Mouse (Mus musculus) urinary bladder, postnatal 10 days (tissue): ENCODE results near the gene Pnp.
"Not testable (repeated sequence)": the region's sequence is repeated elsewhere in the genome, so short reads cannot be mapped to it uniquely, and the experiment has no call there.

Experiments
- DNase-seq: peaks from one replicate; pipeline ENCODE4 v3.0.0; 2022; ENCODE audit warnings: low spot score

Gene Pnp

DNA sequence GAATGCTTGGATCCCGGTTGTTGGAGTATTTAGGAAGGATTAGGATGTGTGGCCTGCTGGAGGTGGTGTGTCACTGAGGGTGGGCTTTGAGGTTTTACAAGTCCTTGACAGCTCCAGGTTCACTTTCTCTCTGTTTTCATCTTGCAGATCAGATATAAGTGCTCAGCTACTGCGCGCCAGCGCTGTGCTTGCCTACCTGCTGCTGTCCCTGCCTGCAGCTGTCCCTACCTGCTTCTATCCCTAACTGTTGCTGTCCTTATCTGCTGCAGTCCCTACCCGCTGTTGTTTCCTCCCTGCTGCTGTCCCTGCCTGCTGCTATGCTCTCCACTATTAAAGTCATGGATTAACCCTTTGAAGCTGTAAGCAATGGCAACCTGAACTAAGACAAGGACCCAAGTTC lies 44.1 kb downstream of the Pnp start:
- no peak for DNase-seq

DNA sequence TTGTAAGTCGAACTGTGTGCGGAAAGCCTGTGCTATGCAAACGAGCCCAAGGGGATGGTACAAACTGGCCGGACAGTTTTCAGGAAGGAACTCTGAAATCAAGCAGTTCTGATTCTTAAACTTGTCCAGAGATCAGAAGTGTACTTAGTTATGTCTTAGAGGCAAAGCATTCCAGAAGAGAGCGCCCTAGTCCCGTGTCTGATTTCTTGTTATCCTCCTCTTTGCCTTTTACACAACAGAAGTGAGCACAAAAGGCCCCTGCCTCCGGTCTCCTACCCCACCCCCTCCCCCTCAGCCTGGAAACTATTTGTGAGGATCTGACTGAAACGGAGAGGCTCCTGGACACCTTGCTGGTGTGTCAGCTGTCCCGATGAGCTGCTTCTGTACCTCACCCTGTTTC lies 45.8 kb downstream of the Pnp start:
- DNase-seq = no peak

DNA sequence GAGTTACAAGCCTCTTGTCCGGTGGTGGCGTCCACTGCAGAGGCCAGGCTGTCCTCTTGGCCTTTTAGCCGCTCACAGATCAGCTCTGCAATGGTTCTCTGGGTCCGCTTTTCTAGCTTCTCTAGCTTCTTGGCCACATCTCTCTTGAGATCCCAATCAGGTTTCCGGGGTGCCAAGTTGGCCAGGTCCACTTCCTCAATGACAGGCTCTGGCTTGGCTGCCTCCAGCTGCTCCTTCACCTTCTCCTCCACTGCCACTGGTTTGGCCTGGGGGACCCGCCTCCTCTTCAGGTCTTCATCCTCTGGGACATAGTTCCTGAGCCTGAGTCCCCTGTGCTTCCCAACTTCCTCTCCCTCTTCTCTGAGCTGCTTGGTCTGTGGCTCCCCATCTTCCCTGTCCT lies 47.6 kb downstream of the Pnp start:
- DNase-seq = not testable (repeated sequence)

DNA sequence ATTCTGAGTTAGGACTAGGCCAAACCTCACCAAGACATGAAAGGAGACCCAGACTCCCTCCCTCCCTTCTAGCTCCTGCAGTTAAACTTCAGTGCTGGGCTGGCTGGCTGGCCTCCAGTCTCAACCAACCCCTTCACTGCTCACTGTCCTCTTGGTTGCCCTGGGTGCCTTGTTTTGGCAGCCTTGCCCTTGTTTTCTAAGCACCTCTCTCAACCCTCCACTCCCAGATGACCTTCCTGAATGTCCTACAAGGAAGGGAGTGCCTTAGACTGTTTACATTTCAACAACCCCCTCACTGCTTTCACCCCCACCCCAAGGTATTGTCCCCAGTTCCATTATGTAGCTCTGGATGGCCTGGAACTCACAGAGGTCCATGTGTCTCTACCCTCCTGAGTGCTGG lies 48.7 kb downstream of the Pnp start:
- DNase-seq = no peak

DNA sequence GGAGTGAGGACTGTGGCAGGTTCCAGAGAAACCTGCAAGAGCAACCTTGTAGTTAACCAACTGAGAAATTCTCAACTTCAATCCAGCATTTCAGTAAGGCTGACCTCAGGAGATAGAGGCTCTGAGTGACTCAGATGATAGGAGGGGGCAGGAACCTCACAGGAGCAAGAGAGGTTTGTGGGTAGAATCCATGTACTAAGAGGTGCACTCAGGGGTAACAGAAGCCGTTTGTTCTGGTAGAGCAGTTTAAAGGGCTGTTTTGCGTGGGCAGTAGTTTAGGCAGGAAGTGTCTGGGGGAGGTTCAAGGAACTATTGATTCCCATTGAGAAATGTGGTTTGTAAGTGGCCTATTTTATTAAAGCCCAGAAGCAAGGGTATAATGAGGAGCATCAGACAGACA lies 50.3 kb downstream of the Pnp start:
- DNase-seq = no peak

DNA sequence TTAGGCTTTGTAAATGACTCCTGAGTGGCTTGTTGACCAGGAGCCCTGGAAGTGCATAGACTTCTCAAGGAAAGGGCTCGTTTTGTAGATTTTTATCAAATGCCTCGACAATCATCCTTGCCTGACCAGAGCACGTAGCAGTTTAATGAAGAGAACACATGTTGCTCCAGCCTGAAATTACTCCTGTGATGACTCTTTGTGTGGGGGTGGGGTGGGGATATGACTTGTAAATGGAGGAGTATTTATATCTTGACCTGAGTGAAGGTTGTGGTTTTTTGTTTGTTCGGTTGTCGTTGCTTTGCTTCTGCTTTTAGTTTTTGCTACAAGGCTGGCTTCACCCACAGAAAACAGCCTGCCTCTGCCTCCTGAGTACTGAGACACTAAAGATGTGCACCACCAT lies 51.0 kb downstream of the Pnp start:
- no peak for DNase-seq

DNA sequence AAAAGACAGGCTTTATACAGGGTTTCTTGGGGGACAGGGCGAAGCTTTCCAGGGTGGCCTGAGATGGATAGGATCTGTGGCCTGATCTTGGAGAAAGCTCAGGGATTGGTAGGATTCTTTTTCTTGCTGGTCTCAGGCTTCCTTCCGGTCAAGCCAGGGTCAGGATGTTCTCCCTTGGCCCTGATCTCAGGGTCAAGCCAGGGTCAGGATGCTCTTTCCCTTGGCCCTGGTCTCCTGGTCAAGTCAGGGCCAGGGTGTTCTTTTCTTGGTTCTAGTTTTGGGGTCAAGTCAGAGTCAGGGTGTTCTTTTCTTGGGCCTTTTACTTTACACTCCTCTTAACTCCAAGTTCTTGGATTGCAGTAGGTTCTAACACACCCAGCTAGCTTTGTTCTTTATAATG lies 56.8 kb downstream of the Pnp start:
- DNase-seq = no peak

DNA sequence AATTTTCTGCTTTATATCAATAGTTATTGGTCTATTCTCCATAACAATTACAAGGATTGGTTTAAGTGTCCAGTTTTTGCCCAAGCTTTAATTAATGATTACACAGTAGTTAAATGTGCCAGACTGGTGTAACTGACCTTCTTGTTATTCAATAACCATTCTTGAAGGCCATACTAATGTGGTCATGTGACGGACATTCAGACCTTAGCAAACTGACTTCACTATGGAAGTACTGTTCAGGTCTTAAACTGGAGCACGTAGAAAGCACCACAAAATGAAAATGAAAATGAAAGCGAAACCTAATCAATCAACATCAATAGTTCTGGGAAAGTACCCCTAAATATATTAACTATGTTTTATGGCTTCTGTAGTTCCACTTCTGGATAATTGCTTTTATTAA lies 60.2 kb downstream of the Pnp start:
- DNase-seq = no peak

DNA sequence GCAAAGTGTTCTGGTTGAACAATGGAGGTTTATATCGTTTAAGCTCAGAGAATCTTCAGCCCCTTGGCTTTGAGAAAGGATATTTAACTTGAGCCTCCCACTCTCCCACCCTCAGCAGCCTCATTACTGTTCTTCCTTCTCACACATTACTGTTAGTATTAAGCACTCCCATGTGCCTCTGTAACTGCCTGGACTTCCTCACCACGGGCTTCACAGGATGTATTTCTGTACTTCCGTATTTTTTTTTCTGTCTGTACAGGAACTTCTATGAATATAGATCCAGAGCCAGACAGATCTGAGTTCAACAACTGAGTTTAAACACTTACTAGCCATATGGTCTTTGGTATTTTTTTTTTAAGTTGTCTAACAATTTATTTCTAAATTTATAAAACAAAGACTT lies 66.2 kb downstream of the Pnp start:
- DNase-seq = no peak

DNA sequence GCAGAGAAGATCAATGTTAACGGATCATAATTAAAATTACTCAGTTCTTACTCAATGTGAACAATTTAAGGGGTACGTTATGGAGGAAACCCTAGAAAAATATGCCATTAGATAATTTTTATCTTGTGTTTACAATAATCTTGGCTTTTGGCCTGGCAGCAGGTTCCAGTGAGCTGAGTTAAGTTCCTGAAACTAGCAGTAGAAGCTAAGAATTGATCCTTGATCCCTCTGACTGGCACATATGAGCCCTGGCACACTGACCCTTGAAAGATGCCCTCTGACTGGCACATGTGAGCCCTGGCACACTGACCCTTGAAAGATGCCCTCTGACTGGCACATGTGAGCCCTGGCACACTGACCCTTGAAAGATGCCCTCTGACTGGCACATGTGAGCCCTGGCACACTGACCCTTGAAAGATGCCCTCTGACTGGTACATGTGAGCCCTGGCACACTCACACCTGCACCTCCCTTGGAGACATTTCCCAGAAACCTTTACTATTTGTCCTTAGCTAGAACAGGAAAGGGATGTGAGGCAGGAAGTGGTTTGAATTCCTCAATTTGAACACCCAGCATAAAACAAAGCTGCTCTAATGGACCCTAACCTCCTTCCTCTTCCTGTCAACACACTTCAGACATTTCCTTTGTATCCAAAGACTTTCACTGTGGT lies 67.3 kb downstream of the Pnp start:
- no peak for DNase-seq

DNA sequence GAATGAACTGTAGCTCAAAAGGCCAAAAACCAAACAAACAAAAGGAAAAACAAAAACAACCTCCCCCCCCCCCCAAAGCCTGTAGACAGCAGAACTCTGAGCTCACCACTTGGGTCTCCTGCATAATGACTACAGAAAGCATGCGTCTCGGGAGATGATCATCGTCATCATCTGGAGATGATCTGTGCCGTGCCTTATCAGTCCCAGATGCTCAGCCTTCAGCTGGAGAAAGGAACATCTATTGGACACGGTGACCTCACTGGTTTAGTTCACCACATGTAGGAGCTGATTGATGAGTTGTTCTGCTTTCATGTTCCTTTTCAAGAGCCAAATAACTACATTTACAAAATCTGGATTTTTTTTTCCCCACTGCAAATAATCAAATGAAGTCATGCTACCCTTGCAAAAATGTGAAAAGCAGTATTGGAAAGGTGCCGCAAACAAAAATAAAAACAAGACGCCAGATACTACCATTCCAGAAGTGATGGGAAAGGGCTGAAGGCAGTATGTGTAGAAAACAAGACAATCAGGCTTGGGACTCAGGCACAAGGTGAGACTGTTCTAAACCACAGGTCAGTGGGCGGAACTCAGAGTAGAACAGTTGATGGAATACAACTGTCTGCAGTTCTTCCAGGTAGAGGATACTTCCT lies 76.4 kb downstream of the Pnp start, which contains the start of gene Rnase10:
Gene Rnase10, plus strand, starts transcription at position 600 of the 650 bp plus-strand sequence.
- no peak for DNase-seq

DNA sequence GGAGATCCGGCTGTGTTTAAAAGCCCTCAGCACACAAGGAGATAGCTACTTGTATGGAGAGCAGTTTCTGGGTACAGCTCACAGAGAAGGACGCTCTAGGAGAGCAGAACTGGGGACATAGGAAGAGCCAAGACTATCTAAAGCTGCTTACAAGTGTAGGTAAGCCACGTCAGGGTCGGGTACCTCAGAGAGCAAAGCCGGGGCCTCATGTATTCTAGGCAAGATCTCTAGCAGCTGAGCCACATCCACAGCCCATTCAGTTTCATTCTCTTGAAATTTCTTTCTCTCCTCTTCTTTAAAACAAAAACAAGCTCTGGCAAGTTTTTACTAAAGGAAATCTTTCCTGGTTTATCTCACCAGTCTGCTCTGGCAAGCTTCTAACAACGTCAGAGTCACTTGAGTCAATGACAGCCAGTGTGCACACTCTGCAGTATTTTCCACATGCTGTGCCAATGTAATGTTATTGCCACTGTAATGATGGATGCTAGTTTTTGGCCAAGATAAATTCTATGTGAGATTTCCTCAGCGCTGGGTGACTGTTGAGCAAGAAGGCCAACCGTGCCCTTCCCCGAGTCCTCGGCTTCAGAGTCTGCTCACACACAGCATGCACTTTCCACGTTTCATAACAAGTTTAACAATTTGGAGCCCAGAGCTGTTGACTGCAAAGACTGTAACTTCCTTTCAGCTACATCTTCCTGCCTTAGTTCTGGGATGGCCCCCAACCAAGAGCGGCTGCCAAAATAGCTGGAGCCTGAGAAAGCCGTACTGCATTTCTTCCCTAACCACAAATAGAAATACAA lies 77.2 kb downstream of the Pnp start:
- DNase-seq = no peak

DNA sequence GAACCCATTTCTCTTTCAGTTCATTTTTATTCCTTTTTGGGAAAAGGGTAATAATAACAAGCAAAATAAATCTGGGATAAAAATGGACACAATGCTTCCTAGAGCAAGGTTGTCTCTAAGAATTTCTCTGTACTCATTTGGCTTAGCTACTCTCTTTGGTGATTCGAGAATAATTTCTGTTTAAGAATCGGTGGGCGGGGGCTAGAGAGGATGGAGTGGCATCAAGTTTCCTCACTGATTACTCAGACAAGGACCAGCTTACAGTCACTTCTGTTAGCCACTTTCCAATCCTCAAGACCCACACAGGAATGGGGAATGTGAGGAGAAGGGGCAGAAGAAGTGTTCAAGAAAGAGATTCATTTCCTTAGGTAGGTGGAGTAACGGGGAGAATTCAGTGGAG lies 77.9 kb downstream of the Pnp start:
- no peak for DNase-seq

DNA sequence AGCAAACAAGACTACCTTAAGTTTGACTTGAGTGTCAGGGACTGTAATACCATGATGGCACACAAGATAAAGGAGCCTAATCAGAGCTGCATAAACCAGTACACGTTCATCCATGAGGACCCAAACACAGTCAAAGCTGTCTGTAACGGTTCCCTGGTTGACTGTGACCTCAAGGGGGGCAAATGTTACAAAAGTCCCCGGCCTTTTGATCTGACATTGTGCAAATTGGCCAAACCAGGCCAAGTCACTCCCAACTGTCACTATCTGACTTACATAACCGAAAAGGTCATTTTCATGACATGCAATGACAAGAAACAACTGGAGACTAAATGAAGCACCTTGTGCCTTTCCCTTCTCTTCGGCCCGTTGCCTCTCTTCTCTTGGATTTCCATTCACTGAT lies 78.7 kb downstream of the Pnp start:
- no peak for DNase-seq

DNA sequence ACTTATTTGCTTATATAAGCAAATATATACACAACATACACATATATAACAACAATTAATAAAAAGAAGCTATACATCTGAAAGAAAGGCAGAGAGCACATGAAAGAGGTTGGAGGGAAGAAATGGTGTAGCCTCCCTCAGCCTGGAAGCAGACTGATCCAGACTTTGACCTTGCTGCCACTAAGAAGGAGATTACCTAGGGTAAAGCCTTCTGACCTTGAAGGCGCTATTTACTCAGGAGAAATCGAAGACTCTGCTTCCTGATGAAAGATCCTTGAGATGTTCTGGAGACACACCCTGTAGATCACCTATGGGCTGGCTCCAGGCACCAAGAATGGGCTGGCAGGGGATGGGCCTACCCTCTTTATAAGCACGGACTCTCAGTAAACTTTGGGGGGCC lies 83.8 kb downstream of the Pnp start:
- DNase-seq = not testable (repeated sequence)
